Mouse (Mus musculus): Measurements from ENCODE around the gene Egf.

The Egf gene

GRCm38 (mm10) chr3:129651765-129652164 lies 103.4 kb downstream of the Egf start:
- no peak for DNase-seq (ENCODE audit: low read depth, low spot score)

GRCm38 (mm10) chr3:129650931-129651330 lies 104.2 kb downstream of the Egf start:
- DNase-seq (ENCODE audit: low read depth, low spot score), result no peak

- DNase-seq (ENCODE audit: low read depth, low spot score), result no peak
Observed at GRCm38 (mm10) chr3:129650293-129650612, 104.9 kb downstream of the Egf start.

- DNase-seq (ENCODE audit: low read depth, low spot score), result peak; percentile 59
Observed at GRCm38 (mm10) chr3:129649586-129650292, 105.4 kb downstream of the Egf start.

GRCm38 (mm10) chr3:129648598-129648997 lies 106.5 kb downstream of the Egf start:
- DNase-seq (ENCODE audit: low read depth, low spot score), result no peak

- DNase-seq (ENCODE audit: low read depth, low spot score), result no peak
Observed at GRCm38 (mm10) chr3:129647312-129647711, 107.8 kb downstream of the Egf start.

GRCm38 (mm10) chr3:129646781-129647180 lies 108.3 kb downstream of the Egf start:
- no peak for DNase-seq (ENCODE audit: low read depth, low spot score)

GRCm38 (mm10) chr3:129645409-129645808 lies 109.7 kb downstream of the Egf start:
- no peak for DNase-seq (ENCODE audit: low read depth, low spot score)

- no peak for DNase-seq (ENCODE audit: low read depth, low spot score)
Observed at GRCm38 (mm10) chr3:129641621-129642020, 113.5 kb downstream of the Egf start.

- DNase-seq (ENCODE audit: low read depth, low spot score), result no peak
Observed at GRCm38 (mm10) chr3:129640211-129641000, 114.7 kb downstream of the Egf start.

GRCm38 (mm10) chr3:129639701-129640100 lies 115.4 kb downstream of the Egf start:
- DNase-seq (ENCODE audit: low read depth, low spot score), result no peak

GRCm38 (mm10) chr3:129637446-129637845 lies 117.7 kb downstream of the Egf start:
- no peak for DNase-seq (ENCODE audit: low read depth, low spot score)

GRCm38 (mm10) chr3:129634260-129634901 lies 120.7 kb downstream of the Egf start:
- DNase-seq (ENCODE audit: low read depth, low spot score), result peak; percentile 13

GRCm38 (mm10) chr3:129633518-129633917 lies 121.6 kb downstream of the Egf start:
- DNase-seq (ENCODE audit: low read depth, low spot score), result no peak

GRCm38 (mm10) chr3:129631857-129632256 lies 123.3 kb downstream of the Egf start:
- no peak for DNase-seq (ENCODE audit: low read depth, low spot score)

- DNase-seq (ENCODE audit: low read depth, low spot score), result no peak
Observed at GRCm38 (mm10) chr3:129631018-129631417, 124.1 kb downstream of the Egf start.

All from retina, adult 2 months (tissue).